ENCODE assay signal across 10 mouse cellular contexts in the genomic region with DNA sequence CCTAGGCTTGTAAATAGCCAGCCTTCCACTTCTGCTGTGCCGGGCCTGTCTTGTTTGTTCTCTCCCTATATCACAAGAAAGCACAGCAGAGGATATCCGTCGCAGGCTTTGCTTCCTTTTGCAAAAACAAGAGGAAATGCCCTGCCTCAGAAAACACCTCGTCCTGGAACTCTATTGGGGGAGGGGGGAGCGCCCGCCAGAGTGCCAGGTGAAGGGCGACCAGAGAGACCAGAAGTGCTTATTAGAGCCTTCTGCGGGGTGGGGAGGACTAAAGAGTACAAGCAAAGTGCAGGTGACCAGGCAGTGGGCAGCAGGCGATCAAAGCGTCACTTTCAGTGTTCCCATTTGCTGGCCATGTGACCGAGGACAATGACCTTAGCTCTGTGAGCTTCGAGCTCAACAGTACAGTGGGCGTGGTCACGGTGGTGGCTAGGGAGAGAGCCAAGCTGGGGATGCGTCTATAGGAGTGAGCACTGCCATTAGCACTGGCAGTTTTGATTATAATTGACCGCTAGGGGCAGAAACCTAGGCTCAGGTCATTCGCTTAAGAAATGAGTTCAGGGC. TPM values are rescaled to one million over a fixed set of nuclear protein-coding genes. Genes with fewer than 3 reads are reported as not detected.
DNase-seq lines count a peak whose midpoint lies in the region; ATAC-seq lines count a peak whose summit lies in the region.
"Had no signal": no experiment of that assay in that cellular context is flagged by ENCODE, and none has a peak within 500 bp of the region (broad histone marks: within the 10 kb centered on the region; RNA-seq: fewer than 3 reads in every experiment).

No protein-coding gene starts in this region.

- H3K27me3 ChIP-seq in embryonic facial prominence, embryonic 14.5 days (replicated peaks; ENCODE audit: control insufficient read depth, insufficient read depth, low read length) = no peaks in the 10 kb centered on the region
- H3K27me3 ChIP-seq in limb, embryonic 11.5 days (ENCODE audit: control insufficient read depth, insufficient read depth, low read length) = no peaks in the 10 kb centered on the region
- no peaks in the 10 kb centered on the region for H3K27me3 ChIP-seq in midbrain, embryonic 10.5 days (ENCODE audit: low read depth, poor library complexity, severe bottlenecking)
- H3K27me3 ChIP-seq in stomach, embryonic 16.5 days (ENCODE audit: control insufficient read depth, insufficient read depth, low read length) = no peaks in the 10 kb centered on the region

- H3K4me1 ChIP-seq in embryonic facial prominence, embryonic 14.5 days (ENCODE audit: control insufficient read depth, insufficient read depth, low read length) = peaks cover 19% of the 10 kb centered on the region
- peaks cover 36% of the 10 kb centered on the region for H3K4me1 ChIP-seq in limb, embryonic 11.5 days (ENCODE audit: control insufficient read depth, insufficient read depth, low read length)
- peaks cover 26% of the 10 kb centered on the region for H3K4me1 ChIP-seq in midbrain, embryonic 10.5 days
- H3K4me1 ChIP-seq in stomach, embryonic 16.5 days (ENCODE audit: control insufficient read depth, insufficient read depth, low read length) = peaks cover 14% of the 10 kb centered on the region

- peak overlapping the region; percentile 73; the same call in 1 of the 2 replicates for H3K27ac ChIP-seq in embryonic facial prominence, embryonic 14.5 days (replicated peaks; ENCODE audit: low read depth, low read length)
- peak overlapping the region; percentile 56 for H3K27ac ChIP-seq in limb, embryonic 11.5 days (replicated peaks; ENCODE audit: low read depth, low read length)
- peak overlapping the region; percentile 68 for H3K27ac ChIP-seq in midbrain, embryonic 10.5 days (replicated peaks)
- H3K27ac ChIP-seq in stomach, embryonic 16.5 days (ENCODE audit: low read length) = peak overlapping the region; percentile 72

- no peak overlapping the region for H3K9ac ChIP-seq in embryonic facial prominence, embryonic 14.5 days (ENCODE audit: low read depth, low read length)
- H3K9ac ChIP-seq in limb, embryonic 11.5 days (ENCODE audit: low read length) = no peak overlapping the region
- no peak overlapping the region for H3K9ac ChIP-seq in stomach, embryonic 16.5 days (ENCODE audit: low read length)

- no peaks in the 10 kb centered on the region for H3K36me3 ChIP-seq in embryonic facial prominence, embryonic 14.5 days (ENCODE audit: control insufficient read depth, insufficient read depth, low read length)
- no peaks in the 10 kb centered on the region for H3K36me3 ChIP-seq in limb, embryonic 11.5 days (ENCODE audit: control insufficient read depth, insufficient read depth, low read length)
- no peaks in the 10 kb centered on the region for H3K36me3 ChIP-seq in midbrain, embryonic 10.5 days
- H3K36me3 ChIP-seq in stomach, embryonic 16.5 days (ENCODE audit: control insufficient read depth, insufficient read depth, low read length) = no peaks in the 10 kb centered on the region
- H3K36me3 ChIP-seq: G1E had no signal

- WGBS in embryonic facial prominence, embryonic 14.5 days = 27% methylated on average over 17 of the region's 17 CpGs
- 16% methylated on average over 17 of the region's 17 CpGs for whole genome bisulfite sequencing in limb, embryonic 11.5 days
- 25% methylated on average over 17 of the region's 17 CpGs for WGBS in midbrain, embryonic 10.5 days
- WGBS in stomach, embryonic 16.5 days = 28% methylated on average over 17 of the region's 17 CpGs

- H3K9me3 ChIP-seq in embryonic facial prominence, embryonic 14.5 days (ENCODE audit: control insufficient read depth, low read length) = no peaks in the 10 kb centered on the region
- no peaks in the 10 kb centered on the region for H3K9me3 ChIP-seq in limb, embryonic 11.5 days (ENCODE audit: control insufficient read depth, low read length)
- no peaks in the 10 kb centered on the region for H3K9me3 ChIP-seq in midbrain, embryonic 10.5 days (replicated peaks)
- no peaks in the 10 kb centered on the region for H3K9me3 ChIP-seq in stomach, embryonic 16.5 days (replicated peaks; ENCODE audit: control insufficient read depth, low read length)

- DNase-seq in layer of hippocampus, adult 9-11 months = peak; percentile 68
- DNase-seq in layer of hippocampus, adult 8-10 months (ENCODE audit: low spot score in 2 of 2) = no peak
- DNase-seq in embryonic facial prominence, embryonic 14.5 days (ENCODE audit: low spot score) = peak; percentile 64
- DNase-seq in heart, postnatal 36 days = peak; percentile 69 to 74
- DNase-seq in limb, embryonic 11.5 days (ENCODE audit: low spot score) = peak; percentile 64
- peak; percentile 54 for DNase-seq in midbrain, embryonic 10.5 days (ENCODE audit: low spot score)
- no peak for DNase-seq in layer of hippocampus, postnatal 25 days (ENCODE audit: extremely low spot score in 1 of 2, low spot score in 1 of 2)

- no peak overlapping the region for H3K4me2 ChIP-seq in embryonic facial prominence, embryonic 14.5 days (ENCODE audit: low read depth, low read length)
- H3K4me2 ChIP-seq in limb, embryonic 11.5 days (ENCODE audit: low read depth, severe bottlenecking) = no peak overlapping the region
- peak overlapping the region; percentile 29; the same call in 1 of the 2 replicates for H3K4me2 ChIP-seq in stomach, embryonic 16.5 days (ENCODE audit: low read depth, low read length)

- H3K4me3 ChIP-seq in embryonic facial prominence, embryonic 14.5 days (ENCODE audit: low read depth, low read length) = no peak overlapping the region
- H3K4me3 ChIP-seq in limb, embryonic 11.5 days (ENCODE audit: low read depth, low read length) = no peak overlapping the region
- no peak overlapping the region for H3K4me3 ChIP-seq in midbrain, embryonic 10.5 days
- H3K4me3 ChIP-seq in stomach, embryonic 16.5 days (replicated peaks; ENCODE audit: low read length) = no peak overlapping the region
- H3K4me3 ChIP-seq: myocyte had no signal

- peak; percentile 41; the same call in 1 of the 2 replicates for ATAC-seq in embryonic facial prominence, embryonic 14.5 days (ENCODE audit: low read depth)
- ATAC-seq in limb, embryonic 11.5 days (ENCODE audit: insufficient number of reproducible peaks, low FRiP score, low TSS enrichment, low read depth) = no peak
- ATAC-seq in stomach, embryonic 16.5 days (ENCODE audit: insufficient read depth, low FRiP score) = peak; percentile 69; the same call in 1 of the 2 replicates

- intact Hi-C loops in heart, postnatal 36 days (cut with DNase I) = loop anchor here (2.0 kb wide), 2 partner anchors 33 to 45 kb away; partner anchors contain the start of gene Klhl3

RNA-seq across cellular contexts. Expression of gene Klhl3, which starts 45.8 kb away (rescaled TPM):
- 10 to 100 TPM; 33.8 to 50.3 (median 42.2) TPM for total RNA-seq in layer of hippocampus, adult 8-10 months (2022)
- polyA plus RNA-seq in embryonic facial prominence, embryonic 14.5 days (2014; fragmentation: Nextera tagmentation; extraction: Ambion mirVana) = 3.2 and 3.4 TPM in 2 replicates
- total RNA-seq in heart, postnatal 36 days (2021) = 1 to 10 TPM; 1.7 to 2.5 TPM
- polyA plus RNA-seq in limb, embryonic 11.5 days (2014; fragmentation: Nextera tagmentation; extraction: Ambion mirVana) = 3.5 and 3.8 TPM in 2 replicates
- polyA plus RNA-seq in midbrain, embryonic 10.5 days (2016; fragmentation: Nextera tagmentation; extraction: Ambion mirVana) = 2.1 and 2.9 TPM in 2 replicates
- polyA plus RNA-seq in stomach, embryonic 16.5 days (2015; fragmentation: Nextera tagmentation; extraction: Ambion mirVana) = 2.8 and 2.9 TPM in 2 replicates
- total RNA-seq in layer of hippocampus, postnatal 25 days (2021) = 10 to 100 TPM; 45.2 to 47.4 TPM
- polyA plus RNA-seq: G1E had no signal

Comparison
In these comparisons a context has a peak if more than half of its experiments do, and no peak if none do; other contexts are left out.
1. DNase-seq: peak in layer of hippocampus, adult 9-11 months (single experiment), embryonic facial prominence, embryonic 14.5 days (single experiment), heart, postnatal 36 days (2 of 2), limb, embryonic 11.5 days (single experiment) and midbrain, embryonic 10.5 days (single experiment); none in layer of hippocampus, adult 8-10 months (0 of 2) and layer of hippocampus, postnatal 25 days (0 of 2).
2. Peak in every context shown above with its lines, with median percentiles within 50 percentile points of each other: H3K27ac ChIP-seq.